8 mouse cellular contexts compared by ENCODE assay signal in genomic region chr9:72661895-72662661, GRCm38 (mm10). TPM values are rescaled to one million over a fixed set of nuclear protein-coding genes. Genes with fewer than 3 reads are reported as not detected.
A peak's percentile ranks its signal among the peaks of the same experiment; 100 is the strongest.
DNase-seq lines count a peak whose midpoint lies in the region; ATAC-seq and TF ChIP-seq lines count a peak whose summit lies in the region.

Gene Nedd4, plus strand, starts transcription at chr9:72662346.

- H3K9me3 ChIP-seq in hindbrain, embryonic 12.5 days (replicated peaks), result no peaks in the 10 kb centered on the region

- POLR2A ChIA-PET in Patski (lab: Charles Lee), result interaction anchor here (0.8 to 3.5 kb wide), 7 partner anchors 9 to 32 kb away, joined by 3 to 29 read pairs (median 11); no protein-coding TSS in a partner anchor

- peak within 1 kb of the TSS; percentile 96 for H3K4me3 ChIP-seq in hindbrain, embryonic 12.5 days

- peak within 1 kb of the TSS; percentile 93 for H3K4me2 ChIP-seq in hindbrain, embryonic 12.5 days (replicated peaks)

- in situ Hi-C loops in Patski (cut with MboI; ENCODE audit: low pct_unique_long_range_greater_than_20kb), result no loop called here

- H3K4me1 ChIP-seq in hindbrain, embryonic 12.5 days, result peaks cover 36% of the 10 kb centered on the region

- DNase-seq in Patski (ENCODE audit: low read depth, low spot score), result no peak
- DNase-seq in cerebellum, postnatal 10 days, result peak; percentile 97 to 99
- DNase-seq in frontal cortex, postnatal 14 days (ENCODE audit: low spot score in 2 of 2), result peak; percentile 87 to 90
- peak; percentile 92 to 96 for DNase-seq in layer of hippocampus, postnatal 14 days (ENCODE audit: low spot score in 2 of 2)
- DNase-seq in lung, postnatal 10 days, result peak; percentile 97
- DNase-seq in retina, adult 2 months (ENCODE audit: low read depth, low spot score), result peak; percentile 73
- DNase-seq in thymus, postnatal 25 days, result peak; percentile 95

- H3K27ac ChIP-seq in hindbrain, embryonic 12.5 days, result peak within 1 kb of the TSS; percentile 99

- peak; percentile 85 for ATAC-seq in Patski
- ATAC-seq in hindbrain, embryonic 12.5 days (ENCODE audit: low FRiP score), result peak; percentile 94

- peaks cover 17% of the 10 kb centered on the region for H3K36me3 ChIP-seq in hindbrain, embryonic 12.5 days

- under 1% methylated on average over 64 of the region's 83 CpGs for WGBS in hindbrain, embryonic 12.5 days

- peak within 1 kb of the TSS; percentile 100 for H3K9ac ChIP-seq in hindbrain, embryonic 12.5 days

- H3K27me3 ChIP-seq in Patski, result no peaks in the 10 kb centered on the region
- H3K27me3 ChIP-seq in hindbrain, embryonic 12.5 days, result no peaks in the 10 kb centered on the region

- no peak for TF ChIP-seq CTCF in Patski (IDR thresholded peaks at IDR 0.05)

- CTCF ChIA-PET in Patski (lab: Charles Lee), result interaction anchor here (1.1 to 3.1 kb wide), 4 partner anchors 9 to 35 kb away, joined by 3 to 14 read pairs (median 5); no protein-coding TSS in a partner anchor

RNA-seq across cellular contexts. Expression of gene Nedd4, which starts in this region (rescaled TPM):
- polyA plus RNA-seq in Patski (2021), result 693 TPM
- polyA plus RNA-seq in hindbrain, embryonic 12.5 days (2016; fragmentation: Nextera tagmentation; extraction: Ambion mirVana), result 704 and 727 TPM in 2 replicates
- 100 to 1,000 TPM; 288 to 318 TPM for total RNA-seq in layer of hippocampus, postnatal 14 days (2021)
